Mouse (Mus musculus): Measurements from ENCODE around the gene Sephs1.
"Not testable (repeated sequence)": the region's sequence is repeated elsewhere in the genome, so short reads cannot be mapped to it uniquely, and the experiment has no call there.

Sephs1 gene

DNA sequence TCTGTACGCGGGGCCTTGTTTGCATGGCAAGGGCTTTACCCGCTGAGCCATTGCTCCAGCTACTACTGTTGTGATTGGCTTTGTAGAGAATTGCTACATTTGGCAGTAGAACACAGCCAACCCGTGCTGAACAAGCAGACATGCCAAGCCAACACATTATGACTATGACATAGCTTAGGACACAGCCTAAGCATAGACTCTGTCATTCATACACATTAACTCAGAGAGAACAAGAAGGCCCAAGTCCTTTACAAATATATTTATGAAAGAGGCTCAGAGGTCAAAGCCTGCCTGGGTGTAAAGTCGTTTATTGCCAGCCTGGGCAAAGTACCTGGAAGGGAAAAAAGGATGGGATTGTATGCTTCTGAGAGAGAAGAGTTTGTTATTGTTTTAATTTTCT is 21.0 kb downstream of the Sephs1 start:
- in situ Hi-C loops (cut with MboI, MseI): loop anchor here (5.0 to 25.0 kb wide), 2 partner anchors 100 to 1410 kb away; partner anchors contain the start of gene Usp6nl

DNA sequence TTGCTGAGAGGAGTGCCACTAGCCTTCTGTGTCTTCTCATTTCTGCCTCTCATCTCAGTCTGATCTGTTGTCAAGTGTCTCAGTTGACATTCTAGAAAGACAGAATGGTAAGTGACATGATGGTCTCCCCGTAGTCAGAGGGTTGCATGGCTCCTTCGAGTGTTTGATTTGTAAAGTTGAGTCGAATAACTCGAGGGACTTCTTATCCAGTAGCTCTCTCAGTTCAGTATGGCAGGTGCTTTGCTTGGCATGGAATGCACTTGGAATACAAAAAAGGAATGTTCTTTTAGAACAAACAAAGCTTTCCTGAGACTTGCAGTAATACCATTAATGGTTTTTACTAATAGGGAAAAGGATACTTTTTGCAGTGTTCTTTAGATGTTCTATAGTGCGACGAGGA is 25.8 kb downstream of the Sephs1 start:
- in situ Hi-C loops (cut with MboI, MseI): loop anchor here (25.0 kb wide), 1 partner anchor 1405 kb away; the partner anchor contains the start of gene Usp6nl

GRCm38 (mm10) chr2:4907916-4908315 is 26.6 kb downstream of the Sephs1 start:
- in situ Hi-C loops (cut with MboI, MseI): loop anchor here (25.0 kb wide), 1 partner anchor 1404 kb away; the partner anchor contains the start of gene Usp6nl

DNA sequence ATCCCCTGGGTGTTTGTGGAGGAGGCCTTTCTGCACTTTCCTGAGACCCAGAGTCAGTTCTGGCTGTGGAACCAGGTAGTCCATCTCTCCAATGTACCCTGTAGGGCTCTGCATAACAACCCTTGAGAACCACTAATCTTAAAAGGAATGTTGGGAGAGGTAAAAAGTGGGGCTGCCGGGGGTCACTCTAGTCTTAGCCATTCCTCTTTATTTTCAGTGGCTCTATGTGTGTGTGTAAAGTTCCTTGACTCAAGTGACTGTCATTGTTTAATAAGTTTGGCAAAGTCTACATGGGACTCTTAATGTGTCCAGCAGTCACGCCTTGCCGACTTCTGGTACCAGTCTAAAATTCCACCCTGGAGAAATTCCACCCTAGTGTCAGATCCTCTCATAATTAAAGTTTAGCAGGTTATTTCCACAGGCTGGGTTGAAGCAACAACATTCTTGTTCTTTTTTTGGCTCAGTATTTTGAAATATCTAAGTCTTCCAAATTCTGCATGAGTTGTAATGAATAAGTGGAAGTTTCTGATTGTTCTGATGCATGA is 27.5 kb downstream of the Sephs1 start:
- in situ Hi-C loops (cut with MboI, MseI): loop anchor here (25.0 kb wide), 1 partner anchor 1403 kb away; the partner anchor contains the start of gene Usp6nl

- in situ Hi-C loops (cut with MboI, MseI): loop anchor here (25.0 kb wide), 1 partner anchor 1402 kb away; the partner anchor contains the start of gene Usp6nl
These were observed 28.5 kb downstream of the Sephs1 start for GRCm38 (mm10) chr2:4909909-4910308.

DNA sequence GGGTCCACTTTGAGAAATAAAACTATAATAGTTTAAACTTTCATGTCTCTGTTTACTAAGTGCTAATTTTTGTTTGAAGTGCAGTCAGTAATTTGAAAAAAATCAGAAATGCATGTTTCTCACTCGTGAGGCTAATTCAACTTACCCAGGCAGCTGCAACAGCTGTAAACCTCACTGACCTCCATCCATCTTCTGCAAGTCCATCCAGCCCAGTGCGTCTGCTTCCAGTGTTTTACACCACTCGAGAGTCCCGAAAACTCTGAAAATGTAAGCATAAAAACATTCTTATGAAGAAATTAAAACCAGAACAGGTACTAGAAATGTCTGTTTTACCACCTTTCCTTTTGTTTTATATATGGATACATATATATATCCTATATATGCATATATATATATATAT is 29.2 kb downstream of the Sephs1 start:
- in situ Hi-C loops (cut with MboI, MseI): loop anchor here (25.0 kb wide), 1 partner anchor 1402 kb away; the partner anchor contains the start of gene Usp6nl

GRCm38 (mm10) chr2:4913949-4914348 is 32.6 kb downstream of the Sephs1 start:
- in situ Hi-C loops (cut with MboI, MseI): loop anchor here (25.0 kb wide), 1 partner anchor 1398 kb away; the partner anchor contains the start of gene Usp6nl

DNA sequence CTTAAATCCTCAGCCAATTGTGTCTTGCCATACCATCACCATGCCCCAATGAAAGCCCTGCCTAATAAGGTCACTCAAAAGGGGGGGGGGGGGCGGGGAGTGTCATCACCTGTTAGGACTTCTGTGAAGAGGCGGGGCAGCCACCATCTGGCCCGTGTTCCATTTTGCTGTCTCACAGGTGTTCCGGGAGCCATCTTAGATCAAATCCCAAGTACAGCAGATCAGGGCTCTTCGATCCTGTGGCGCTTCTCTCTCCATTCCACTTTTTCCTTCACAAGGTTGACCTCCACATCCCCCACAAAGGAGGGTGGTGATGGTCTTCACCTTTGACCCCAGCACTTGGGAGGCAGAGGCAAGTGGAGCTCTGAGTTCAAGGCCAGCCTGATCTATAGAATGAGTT is 34.7 kb downstream of the Sephs1 start:
- in situ Hi-C loops (cut with MboI, MseI): loop anchor here (25.0 kb wide), 1 partner anchor 1396 kb away; the partner anchor contains the start of gene Usp6nl

DNA sequence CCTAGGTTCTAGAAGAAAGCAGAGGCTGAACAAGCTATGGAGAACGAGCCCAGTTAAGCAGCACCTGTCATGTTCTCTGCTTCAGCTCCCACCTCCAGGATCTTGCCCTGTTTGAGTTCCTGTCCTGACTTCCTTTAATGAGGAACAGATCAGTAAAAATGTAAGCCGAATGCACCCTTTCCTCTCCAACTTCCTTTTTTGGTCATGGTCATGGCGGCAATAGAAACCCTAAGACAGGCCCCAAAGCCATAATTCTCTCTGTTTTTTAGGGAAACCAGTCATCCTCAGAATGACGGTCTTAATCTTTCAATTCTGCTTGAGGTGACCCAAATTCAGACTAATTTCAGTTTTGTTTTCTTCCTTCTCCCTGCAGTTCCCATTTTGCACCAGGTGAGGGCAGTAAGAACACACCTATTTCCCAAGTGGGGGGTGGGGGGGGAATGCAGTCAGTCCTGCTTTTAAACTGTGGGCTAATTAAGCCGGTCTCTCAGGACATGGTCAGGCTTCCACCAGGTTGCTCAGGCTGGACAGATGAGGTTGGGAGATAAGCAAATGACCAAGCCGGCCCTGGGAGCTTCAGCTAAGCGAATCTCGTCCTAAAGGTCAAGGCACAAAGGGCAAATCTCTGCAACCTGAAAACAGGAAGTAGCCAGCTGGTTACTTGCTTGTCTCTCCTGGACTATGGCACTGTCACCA is 36.1 kb downstream of the Sephs1 start:
- in situ Hi-C loops (cut with MboI, MseI): loop anchor here (25.0 kb wide), 1 partner anchor 1395 kb away; the partner anchor contains the start of gene Usp6nl

DNA sequence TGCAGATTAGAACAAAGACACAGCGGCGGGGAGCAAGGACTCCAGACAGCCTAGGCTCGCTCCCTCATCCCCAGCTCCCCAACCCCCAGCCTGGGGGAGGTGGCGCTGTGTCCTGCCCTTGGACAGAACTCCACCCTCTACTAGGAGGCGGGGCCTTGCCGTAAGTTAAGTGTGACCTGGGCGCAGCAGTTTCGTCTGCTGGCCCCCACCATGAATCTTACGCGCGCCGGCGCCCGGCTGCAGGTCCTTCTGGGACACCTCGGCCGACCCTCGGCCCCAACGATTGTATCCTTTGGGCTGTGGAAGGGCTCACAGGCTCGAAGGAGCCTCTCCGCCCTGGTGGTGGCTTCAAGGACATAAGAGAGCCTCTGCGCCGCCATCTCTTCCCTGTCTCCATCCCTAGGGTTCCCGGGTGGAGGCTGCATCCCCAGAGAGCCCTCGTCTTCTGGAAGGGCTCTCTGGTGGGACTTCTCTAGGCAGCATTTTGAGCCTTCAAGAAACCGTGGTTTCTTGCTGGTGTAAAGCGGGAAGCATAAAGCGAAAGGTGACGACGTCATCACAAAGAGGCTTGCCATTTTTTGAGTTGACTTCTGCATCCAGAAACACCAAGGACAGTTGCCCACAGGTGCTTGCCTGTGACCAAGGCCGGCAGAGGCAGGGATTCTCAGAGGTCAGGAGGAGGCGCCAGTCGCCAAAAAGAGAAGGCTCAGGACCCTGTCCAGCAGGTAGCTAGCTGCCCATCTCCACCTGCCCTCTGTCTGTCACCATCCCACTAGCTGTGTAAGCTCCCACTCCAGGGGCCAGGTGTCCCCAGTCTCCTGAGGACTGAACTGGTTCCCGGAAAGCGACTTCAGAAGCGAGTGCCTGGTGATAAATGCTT is 37.7 kb downstream of the Sephs1 start, which contains the start of gene Phyh:
TSS of gene Phyh (plus strand) at position 160 of the 880 bp plus-strand sequence.
- in situ Hi-C loops (cut with MboI, MseI): loop anchor here (25.0 kb wide), 1 partner anchor 1393 kb away; the partner anchor contains the start of gene Usp6nl

GRCm38 (mm10) chr2:4921019-4921418 is 39.7 kb downstream of the Sephs1 start:
- in situ Hi-C loops (cut with MboI, MseI): loop anchor here (25.0 kb wide), 1 partner anchor 1391 kb away; the partner anchor contains the start of gene Usp6nl

GRCm38 (mm10) chr2:4922476-4923164 is 41.3 kb downstream of the Sephs1 start:
- in situ Hi-C loops (cut with MboI, MseI): loop anchor here (25.0 kb wide), 1 partner anchor 1390 kb away; the partner anchor contains the start of gene Usp6nl

DNA sequence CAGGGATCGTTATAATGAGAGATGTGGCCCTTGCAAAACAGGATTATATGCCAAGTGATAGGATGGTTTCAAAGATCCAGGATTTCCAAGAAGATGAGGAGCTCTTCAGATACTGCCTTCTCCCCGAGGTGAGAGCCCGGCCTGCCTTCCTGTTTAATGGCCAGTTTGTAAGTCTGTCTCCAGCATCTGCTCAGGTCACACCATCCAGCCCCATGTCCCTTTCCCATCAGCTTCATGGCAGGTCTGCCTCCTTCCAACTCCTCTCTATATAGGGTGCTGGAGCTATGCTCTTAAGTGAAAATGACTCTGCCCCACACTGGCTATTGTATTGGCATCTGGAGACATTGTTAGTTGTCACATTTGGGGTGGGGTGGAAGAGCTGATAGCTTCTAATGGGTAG is 46.0 kb downstream of the Sephs1 start:
- in situ Hi-C loops (cut with MboI, MseI): no loop called here

DNA sequence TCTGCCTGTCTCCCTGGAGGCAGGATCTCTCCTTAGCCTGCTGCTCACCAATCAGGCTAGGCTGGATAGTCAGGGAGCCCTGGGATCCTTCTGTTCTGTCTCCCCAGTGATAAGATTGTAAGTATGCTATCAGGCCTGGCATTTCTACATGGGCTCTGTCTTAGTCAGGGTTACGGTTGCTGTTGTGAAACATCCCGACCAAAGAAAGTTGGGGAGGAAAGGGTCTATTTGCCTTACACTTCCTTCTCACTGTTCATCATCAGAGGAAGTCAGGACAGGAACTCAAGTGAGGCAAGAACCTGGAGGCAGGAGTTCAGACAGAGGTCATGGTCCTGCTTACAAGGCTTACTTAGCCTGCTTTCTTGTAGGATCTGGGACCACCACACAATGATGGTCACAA is 47.9 kb downstream of the Sephs1 start:
- in situ Hi-C loops (cut with MboI, MseI): no loop called here

GRCm38 (mm10) chr2:4934516-4934915 is 53.2 kb downstream of the Sephs1 start:
- in situ Hi-C loops (cut with MboI, MseI): no loop called here

DNA sequence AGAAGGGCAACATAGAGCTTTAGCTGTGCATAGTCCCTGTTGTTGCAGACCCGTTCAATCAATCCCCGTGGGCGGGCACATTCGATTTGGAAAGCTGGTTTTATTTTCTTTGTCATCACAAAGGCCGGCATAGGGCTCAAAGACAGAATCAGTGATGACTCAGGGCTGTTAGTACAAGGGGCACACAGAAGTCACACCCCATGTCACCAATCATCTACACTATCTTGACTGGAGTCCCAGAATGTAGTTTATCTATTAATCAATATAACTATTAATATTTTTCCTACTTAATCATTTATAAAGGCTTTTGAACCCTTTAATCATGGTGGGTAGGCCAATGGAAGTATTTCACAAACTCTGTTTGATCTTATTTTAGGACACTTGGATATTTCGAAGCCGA is 56.6 kb downstream of the Sephs1 start:
- in situ Hi-C loops (cut with MboI, MseI): no loop called here

- in situ Hi-C loops (cut with MboI, MseI): no loop called here
These were observed 59.5 kb downstream of the Sephs1 start for GRCm38 (mm10) chr2:4940861-4941260.

DNA sequence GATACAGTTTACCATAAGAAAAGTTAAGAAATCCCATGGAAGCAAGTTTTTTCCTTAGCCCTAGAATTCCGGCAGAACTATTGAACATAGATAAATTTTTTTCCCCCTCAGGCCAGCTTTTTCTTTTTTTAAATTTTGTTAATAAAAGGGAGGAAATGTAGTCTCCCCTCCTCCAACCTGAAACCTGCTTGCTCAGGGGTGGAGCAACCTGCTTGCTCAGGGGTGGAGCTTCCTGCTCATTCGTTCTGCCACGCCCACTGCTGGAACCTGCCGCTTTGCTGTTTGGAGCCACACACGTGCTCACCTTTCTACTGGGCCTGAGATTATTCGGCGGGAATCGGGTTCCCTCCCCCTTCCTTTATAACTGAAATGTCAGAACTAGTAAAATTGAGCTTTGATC is 68.3 kb downstream of the Sephs1 start:
- in situ Hi-C loops (cut with MboI, MseI): not testable (repeated sequence)

DNA sequence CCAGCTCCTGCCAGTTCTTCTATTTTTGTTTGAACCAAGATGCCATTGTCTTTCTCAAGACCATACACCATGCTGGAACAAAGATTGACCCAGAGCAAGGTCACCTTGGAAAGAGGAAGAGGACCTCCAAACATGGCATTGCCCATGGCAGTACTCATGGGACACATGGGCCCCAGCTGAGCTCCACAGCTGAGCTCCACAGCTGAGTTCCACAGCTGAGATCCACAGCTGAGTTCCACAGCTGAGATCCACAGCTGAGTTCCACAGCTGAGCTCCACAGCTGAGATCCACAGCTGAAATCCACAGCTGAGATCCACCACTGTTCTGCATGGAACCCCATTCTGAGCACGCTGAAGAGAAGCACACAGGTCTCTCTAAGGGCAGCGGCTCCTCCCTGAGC is 69.6 kb downstream of the Sephs1 start:
- in situ Hi-C loops (cut with MboI, MseI): no loop called here

GRCm38 (mm10) chr2:4954216-4954760 is 72.9 kb downstream of the Sephs1 start:
- in situ Hi-C loops (cut with MboI, MseI): no loop called here

GRCm38 (mm10) chr2:4958039-4958438 is 76.7 kb downstream of the Sephs1 start:
- in situ Hi-C loops (cut with MboI, MseI): no loop called here
